Mouse (Mus musculus): Measurements from ENCODE around the gene Mfsd2a. TPM values are rescaled to one million over a fixed set of nuclear protein-coding genes. Genes with fewer than 3 reads are reported as not detected.

Mfsd2a gene
- polyA plus RNA-seq, 1 experiment from 2014 or later, result 0.38 TPM

DNA sequence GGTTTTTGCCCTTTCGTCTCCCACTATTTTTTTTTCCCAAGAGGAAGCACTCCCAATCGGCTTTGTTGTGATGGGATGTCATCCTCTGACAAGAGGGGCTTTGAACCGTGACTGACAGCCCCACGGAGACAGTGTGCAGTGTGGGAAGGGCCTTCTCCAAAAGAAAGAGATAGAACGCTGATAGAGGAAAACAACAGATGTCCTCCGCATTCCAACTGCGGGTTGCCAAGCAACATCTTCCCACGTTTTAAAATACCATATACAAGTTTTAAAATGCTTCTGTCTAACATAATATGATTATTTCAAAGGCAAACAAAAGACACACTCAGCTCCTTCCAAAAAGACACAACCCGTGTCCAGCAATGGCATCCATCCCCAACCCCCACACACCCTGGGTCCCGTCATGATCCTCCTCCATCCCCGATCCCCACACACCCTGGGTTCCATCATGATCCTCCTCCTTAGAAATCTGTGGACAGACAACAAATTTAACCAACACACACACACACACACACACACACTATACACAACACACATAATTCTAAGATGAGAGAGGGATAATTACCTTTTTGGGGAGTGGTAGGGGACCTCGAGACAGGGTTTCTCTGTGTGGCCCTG is 51.3 kb downstream of the Mfsd2a start:
- DNase-seq (ENCODE audit: low spot score), result no peak

DNA sequence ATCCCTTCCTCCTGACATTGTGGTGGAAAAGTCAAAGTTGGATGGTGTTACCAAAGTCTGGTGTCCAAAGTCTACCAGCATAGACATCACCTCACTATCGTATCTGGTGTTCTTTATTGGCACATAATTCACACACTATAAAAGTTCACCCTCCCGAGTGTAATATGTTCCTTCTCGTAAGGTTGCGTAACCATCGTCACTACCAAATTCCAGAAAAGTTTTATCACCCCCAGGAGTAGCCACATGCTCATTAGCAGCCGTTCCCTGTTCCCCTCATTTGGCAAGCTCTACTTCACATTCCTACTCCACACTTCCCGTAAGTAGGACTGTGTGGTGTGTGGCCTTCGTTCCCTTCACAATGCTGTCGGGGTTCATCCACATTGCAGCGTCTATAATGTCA is 55.6 kb downstream of the Mfsd2a start:
- Histone ChIP-seq H3K4me3 (ENCODE audit: low read depth, low read length) (no peak overlapping the region), H3K9ac (replicated peaks; ENCODE audit: low read depth) (no peak overlapping the region), H3K27me3 (replicated peaks; ENCODE audit: insufficient read depth, low read length) (no peaks in the 10 kb centered on the region), H3K4me2 (replicated peaks; ENCODE audit: low read depth, low read length) (no peak overlapping the region), H3K36me3 (ENCODE audit: insufficient read depth, low read length) (no peaks in the 10 kb centered on the region), H3K4me1 (ENCODE audit: insufficient read depth, low read depth, low read length) (no peaks in the 10 kb centered on the region), H3K9me3 (ENCODE audit: low read length) (no peaks in the 10 kb centered on the region), H3K27ac (ENCODE audit: low read length) (no peak overlapping the region)
- DNase-seq (ENCODE audit: low spot score) (peak; percentile 23), ATAC-seq (no peak)
- 56% methylated on average over 10 of the region's 10 CpGs for WGBS
- TF ChIP-seq EP300 (IDR thresholded peaks at IDR 0.05), result no peak
- TF ChIP-seq CTCF (IDR thresholded peaks at IDR 0.05), result no peak

More for the DNA sequence above, 51.3 kb downstream of the Mfsd2a start:
- no peak overlapping the region for H3K9ac ChIP-seq (replicated peaks; ENCODE audit: low read depth)
- H3K9me3 ChIP-seq (ENCODE audit: low read length), result no peaks in the 10 kb centered on the region
- H3K4me3 ChIP-seq (ENCODE audit: low read depth, low read length), result no peak overlapping the region
- TF ChIP-seq EP300 (IDR thresholded peaks at IDR 0.05) (no peak), CTCF (IDR thresholded peaks at IDR 0.05) (no peak)
- no peak for ATAC-seq
- H3K4me1 ChIP-seq (ENCODE audit: insufficient read depth, low read depth, low read length), result no peaks in the 10 kb centered on the region
- 49% methylated on average over 12 of the region's 12 CpGs for WGBS
- no peak overlapping the region for H3K27ac ChIP-seq (ENCODE audit: low read length)
- H3K36me3 ChIP-seq (ENCODE audit: insufficient read depth, low read length), result no peaks in the 10 kb centered on the region
- no peaks in the 10 kb centered on the region for H3K27me3 ChIP-seq (replicated peaks; ENCODE audit: insufficient read depth, low read length)
- no peak overlapping the region for H3K4me2 ChIP-seq (replicated peaks; ENCODE audit: low read depth, low read length)

DNA sequence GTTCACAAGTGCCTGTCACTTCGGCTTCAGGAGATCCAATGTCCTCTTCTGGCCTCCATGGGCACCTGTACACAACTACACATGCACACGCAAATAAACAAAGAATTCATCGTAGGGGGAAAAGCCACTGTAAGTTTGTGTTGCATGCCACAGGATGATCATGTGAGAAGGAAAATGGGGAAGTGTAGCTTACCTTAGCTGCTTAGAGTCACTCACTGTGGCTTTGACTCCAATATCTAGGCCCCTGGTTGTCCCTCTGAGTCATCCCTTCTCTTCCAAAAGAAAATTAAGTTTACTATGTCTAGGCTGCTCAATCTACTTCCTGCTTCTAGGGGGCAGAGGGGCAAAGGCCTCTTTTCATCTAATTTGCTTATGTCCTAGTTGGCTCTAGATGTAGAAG is 57.3 kb downstream of the Mfsd2a start:
- Histone ChIP-seq H3K9me3 (ENCODE audit: low read length) (no peaks in the 10 kb centered on the region), H3K4me1 (ENCODE audit: insufficient read depth, low read depth, low read length) (no peaks in the 10 kb centered on the region), H3K27ac (ENCODE audit: low read length) (no peak overlapping the region)

DNA sequence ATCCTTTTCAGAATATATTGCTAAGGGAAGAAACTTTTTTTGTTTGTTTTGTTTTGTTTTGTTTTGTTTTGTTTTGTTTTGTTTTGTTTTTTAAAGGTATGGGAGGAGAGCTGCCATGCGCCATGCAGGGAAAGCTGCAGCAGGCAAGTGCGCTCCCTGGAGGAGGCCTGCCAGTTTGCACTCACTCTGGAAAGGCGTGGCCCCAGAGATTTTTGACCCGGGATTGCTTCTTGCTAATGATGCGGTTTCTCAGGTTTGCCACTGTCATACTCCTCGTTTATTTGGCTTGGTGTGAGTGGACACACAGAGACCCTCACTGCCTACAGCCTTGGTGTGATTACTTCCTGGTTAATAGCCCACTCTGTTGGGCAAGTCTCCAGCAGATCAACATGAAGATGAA is 58.8 kb downstream of the Mfsd2a start:
- no peak overlapping the region for H3K4me2 ChIP-seq (replicated peaks; ENCODE audit: low read depth, low read length)
- no peaks in the 10 kb centered on the region for H3K9me3 ChIP-seq (ENCODE audit: low read length)
- no peaks in the 10 kb centered on the region for H3K27me3 ChIP-seq (replicated peaks; ENCODE audit: insufficient read depth, low read length)
- H3K4me3 ChIP-seq (ENCODE audit: low read depth, low read length), result no peak overlapping the region
- 22% methylated on average over 6 of the region's 6 CpGs for whole genome bisulfite sequencing
- H3K4me1 ChIP-seq (ENCODE audit: insufficient read depth, low read depth, low read length), result no peaks in the 10 kb centered on the region
- H3K36me3 ChIP-seq (ENCODE audit: insufficient read depth, low read length), result no peaks in the 10 kb centered on the region
- peak; percentile 28 for DNase-seq (ENCODE audit: low spot score)
- H3K9ac ChIP-seq (replicated peaks; ENCODE audit: low read depth), result no peak overlapping the region
- no peak for ATAC-seq
- TF ChIP-seq EP300 (IDR thresholded peaks at IDR 0.05) (no peak), CTCF (IDR thresholded peaks at IDR 0.05) (peak; percentile 61)
- no peak overlapping the region for H3K27ac ChIP-seq (ENCODE audit: low read length)

More for the DNA sequence above, 57.3 kb downstream of the Mfsd2a start:
- H3K4me2 ChIP-seq (replicated peaks; ENCODE audit: low read depth, low read length), result no peak overlapping the region
- ATAC-seq, result no peak
- no peaks in the 10 kb centered on the region for H3K27me3 ChIP-seq (replicated peaks; ENCODE audit: insufficient read depth, low read length)
- no peak overlapping the region for H3K9ac ChIP-seq (replicated peaks; ENCODE audit: low read depth)
- no peak overlapping the region for H3K4me3 ChIP-seq (ENCODE audit: low read depth, low read length)
- no peak for TF ChIP-seq CTCF (IDR thresholded peaks at IDR 0.05)
- TF ChIP-seq EP300 (IDR thresholded peaks at IDR 0.05), result no peak
- no peaks in the 10 kb centered on the region for H3K36me3 ChIP-seq (ENCODE audit: insufficient read depth, low read length)
- WGBS, result 80% methylated on average over 3 of the region's 3 CpGs
- no peak for DNase-seq (ENCODE audit: low spot score)

DNA sequence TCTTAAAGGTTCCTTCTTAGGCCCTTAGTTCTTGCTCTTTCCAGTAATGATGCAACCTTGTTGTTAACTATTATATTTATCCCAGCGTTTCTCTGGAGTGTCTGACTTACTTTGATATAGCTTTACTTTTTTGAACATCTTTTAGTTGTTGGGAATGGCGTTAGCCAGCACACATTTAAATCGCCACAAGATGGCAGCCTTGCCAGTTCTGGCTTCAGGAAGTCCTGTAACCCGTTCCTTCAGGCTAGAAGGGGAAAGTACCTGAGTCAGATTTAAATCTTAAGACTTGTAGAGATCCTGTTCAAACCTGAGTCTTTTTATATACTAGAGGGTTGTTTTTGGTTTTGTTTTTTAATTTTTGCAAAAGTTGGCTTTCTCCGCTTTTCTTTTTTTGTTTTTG is 62.7 kb downstream of the Mfsd2a start:
- Histone ChIP-seq H3K4me1 (ENCODE audit: insufficient read depth, low read depth, low read length) (no peaks in the 10 kb centered on the region), H3K4me2 (replicated peaks; ENCODE audit: low read depth, low read length) (no peak overlapping the region), H3K9ac (replicated peaks; ENCODE audit: low read depth) (no peak overlapping the region), H3K36me3 (ENCODE audit: insufficient read depth, low read length) (no peaks in the 10 kb centered on the region), H3K9me3 (ENCODE audit: low read length) (no peaks in the 10 kb centered on the region), H3K27me3 (replicated peaks; ENCODE audit: insufficient read depth, low read length) (no peaks in the 10 kb centered on the region), H3K4me3 (ENCODE audit: low read depth, low read length) (no peak overlapping the region), H3K27ac (ENCODE audit: low read length) (no peak overlapping the region)
- no peak for TF ChIP-seq EP300 (IDR thresholded peaks at IDR 0.05)
- TF ChIP-seq CTCF (IDR thresholded peaks at IDR 0.05), result peak; percentile 76
- peak; percentile 84 for DNase-seq (ENCODE audit: low spot score)
- 9% methylated on average over 5 of the region's 5 CpGs for WGBS
- ATAC-seq, result no peak

DNA sequence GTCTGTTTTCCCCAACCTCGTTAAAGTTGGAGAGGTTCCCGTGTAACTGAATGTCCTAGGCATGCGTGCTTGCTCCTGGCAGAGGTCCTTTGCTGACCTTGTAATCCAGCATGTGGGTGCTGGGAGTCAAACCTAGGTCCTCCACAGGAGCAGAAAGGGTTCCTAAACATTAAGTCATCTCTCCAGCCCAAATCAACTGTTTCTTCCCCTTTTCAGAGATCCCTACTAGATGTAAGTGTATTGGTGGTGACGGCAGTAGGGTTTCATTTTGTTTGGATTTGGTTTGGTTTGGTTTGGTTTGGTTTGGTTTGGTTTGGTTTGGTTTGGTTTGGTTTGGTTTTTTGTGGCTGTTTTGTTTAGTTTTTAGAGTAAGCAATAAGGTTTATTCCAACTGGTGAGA is 63.2 kb downstream of the Mfsd2a start:
- ATAC-seq (no peak), DNase-seq (ENCODE audit: low spot score) (no peak)
- WGBS, result 76% methylated on average over 4 of the region's 4 CpGs
- Histone ChIP-seq H3K36me3 (ENCODE audit: insufficient read depth, low read length) (no peaks in the 10 kb centered on the region), H3K4me2 (replicated peaks; ENCODE audit: low read depth, low read length) (no peak overlapping the region), H3K9ac (replicated peaks; ENCODE audit: low read depth) (no peak overlapping the region), H3K9me3 (ENCODE audit: low read length) (no peaks in the 10 kb centered on the region), H3K4me3 (ENCODE audit: low read depth, low read length) (no peak overlapping the region), H3K27ac (ENCODE audit: low read length) (no peak overlapping the region), H3K27me3 (replicated peaks; ENCODE audit: insufficient read depth, low read length) (no peaks in the 10 kb centered on the region), H3K4me1 (ENCODE audit: insufficient read depth, low read depth, low read length) (no peaks in the 10 kb centered on the region)
- TF ChIP-seq EP300 (IDR thresholded peaks at IDR 0.05) (no peak), CTCF (IDR thresholded peaks at IDR 0.05) (no peak)

Other genes starting within 250 kb of the Mfsd2a start
- gene Ppt1, start 124.9 kb downstream of the Mfsd2a start, polyA plus RNA-seq (2015; fragmentation: Nextera tagmentation; extraction: Ambion mirVana), result 39.0 and 39.1 TPM in 2 replicates
- 66.8 and 66.9 TPM in 2 replicates for gene Cap1, start 75.1 kb downstream of the Mfsd2a start, polyA plus RNA-seq (2015; fragmentation: Nextera tagmentation; extraction: Ambion mirVana)
- 6.0 and 8.1 TPM in 2 replicates for gene Mycl, start 34.5 kb upstream of the Mfsd2a start, polyA plus RNA-seq (2015; fragmentation: Nextera tagmentation; extraction: Ambion mirVana)
- gene Trit1, start 55.4 kb upstream of the Mfsd2a start, polyA plus RNA-seq (2015; fragmentation: Nextera tagmentation; extraction: Ambion mirVana), result 10.7 and 11.1 TPM in 2 replicates
- 0.57 and 0.84 TPM in 2 replicates for gene Bmp8b, start 144.0 kb upstream of the Mfsd2a start, polyA plus RNA-seq (2015; fragmentation: Nextera tagmentation; extraction: Ambion mirVana)
- not detected in 2 replicates for gene Oxct2b, start 155.1 kb upstream of the Mfsd2a start, polyA plus RNA-seq (2015; fragmentation: Nextera tagmentation; extraction: Ambion mirVana)
- 41.2 and 43.8 TPM in 2 replicates for gene Ppie, start 178.8 kb upstream of the Mfsd2a start, polyA plus RNA-seq (2015; fragmentation: Nextera tagmentation; extraction: Ambion mirVana)
- 0.20 and 0.51 TPM in 2 replicates for gene Hpcal4, start 222.0 kb upstream of the Mfsd2a start, polyA plus RNA-seq (2015; fragmentation: Nextera tagmentation; extraction: Ambion mirVana)
- gene Nt5c1a, start 240.3 kb upstream of the Mfsd2a start, polyA plus RNA-seq (2015; fragmentation: Nextera tagmentation; extraction: Ambion mirVana), result 0.10 TPM in 1 of 2 replicates, not detected in the other